ENCODE assay signal across 14 mouse cellular contexts in genomic region chr11:56751918-56752317, GRCm38 (mm10).
A peak's percentile ranks its signal among the peaks of the same experiment; 100 is the strongest.
DNase-seq lines count a peak whose midpoint lies in the region; ATAC-seq and TF ChIP-seq lines count a peak whose summit lies in the region.
"Had no signal": no experiment of that assay in that cellular context is flagged by ENCODE, and none has a peak within 500 bp of the region (broad histone marks: within the 10 kb centered on the region; RNA-seq: fewer than 3 reads in every experiment).

No protein-coding gene starts in this region.

- H3K27ac ChIP-seq in hindbrain, postnatal 0 days, result no peak overlapping the region
- H3K27ac ChIP-seq in hindbrain, embryonic 13.5 days, result no peak overlapping the region
- H3K27ac ChIP-seq in olfactory bulb, adult 2 months (ENCODE audit: insufficient read depth, low read depth, low read length), result peak overlapping the region; percentile 9
- H3K27ac ChIP-seq: limb, embryonic 15.5 days had no signal

- peak; percentile 1 for DNase-seq in adrenal gland, adult 2 months
- DNase-seq in adrenal gland, postnatal 4 days (ENCODE audit: low spot score in 2 of 2), result no peak
- peak; percentile 37 for DNase-seq in hindbrain, postnatal 0 days (ENCODE audit: low spot score)
- DNase-seq in heart, postnatal 10 days, result peak; percentile 25 to 47
- DNase-seq in thymus, postnatal 0 days (ENCODE audit: low spot score), result no peak
- no peak for DNase-seq in right cerebral cortex, postnatal 4 days
- DNase-seq: cerebellum, adult 2 months; forebrain, postnatal 0 days; thymus, postnatal 4 days had no signal

- intact Hi-C loops in heart, postnatal 10 days (cut with DNase I), result loop anchor here (2.0 kb wide), 1 partner anchor 109 kb away; no protein-coding TSS in a partner anchor

- no peaks in the 10 kb centered on the region for H3K36me3 ChIP-seq in hindbrain, postnatal 0 days (ENCODE audit: insufficient read depth, low read length)
- H3K36me3 ChIP-seq in hindbrain, embryonic 13.5 days, result no peaks in the 10 kb centered on the region
- H3K36me3 ChIP-seq: limb, embryonic 15.5 days had no signal

- TF ChIP-seq POLR2A in olfactory bulb, adult 2 months (IDR thresholded peaks at IDR 0.05; ENCODE audit: insufficient read depth, low read depth, low read length), result no peak

- WGBS in hindbrain, postnatal 0 days, result 45% methylated on average over 5 of the region's 5 CpGs
- 62% methylated on average over 5 of the region's 5 CpGs for WGBS in hindbrain, embryonic 13.5 days
- WGBS in olfactory bulb, adult 2 months, result 31% methylated on average over 5 of the region's 5 CpGs

- no peaks in the 10 kb centered on the region for H3K27me3 ChIP-seq in hindbrain, postnatal 0 days (ENCODE audit: insufficient read depth, low read length)
- no peaks in the 10 kb centered on the region for H3K27me3 ChIP-seq in hindbrain, embryonic 13.5 days
- H3K27me3 ChIP-seq: CH12.LX; limb, embryonic 15.5 days had no signal

- H3K4me3 ChIP-seq in hindbrain, postnatal 0 days (ENCODE audit: low read length), result no peak overlapping the region
- H3K4me3 ChIP-seq in hindbrain, embryonic 13.5 days, result no peak overlapping the region
- no peak overlapping the region for H3K4me3 ChIP-seq in olfactory bulb, adult 2 months (ENCODE audit: insufficient read depth, low read depth, low read length)
- H3K4me3 ChIP-seq: limb, embryonic 15.5 days had no signal

- no peak overlapping the region for H3K4me2 ChIP-seq in hindbrain, postnatal 0 days (ENCODE audit: low read depth, low read length)
- no peak overlapping the region for H3K4me2 ChIP-seq in hindbrain, embryonic 13.5 days
- H3K4me2 ChIP-seq: limb, embryonic 15.5 days had no signal

- no peak for ATAC-seq in hindbrain, postnatal 0 days
- no peak for ATAC-seq in hindbrain, embryonic 13.5 days (ENCODE audit: low FRiP score)
- ATAC-seq: forebrain, postnatal 0 days; inflammation-experienced regulatory T-cells, adult 6 months had no signal

- no peaks in the 10 kb centered on the region for H3K4me1 ChIP-seq in hindbrain, postnatal 0 days (ENCODE audit: insufficient read depth, low read length)
- H3K4me1 ChIP-seq in hindbrain, embryonic 13.5 days (replicated peaks), result peaks cover 16% of the 10 kb centered on the region
- H3K4me1 ChIP-seq in olfactory bulb, adult 2 months (ENCODE audit: control insufficient read depth, insufficient read depth, low read length), result peaks cover 14% of the 10 kb centered on the region
- H3K4me1 ChIP-seq: limb, embryonic 15.5 days had no signal

- TF ChIP-seq CTCF in hindbrain, postnatal 0 days (IDR thresholded peaks at IDR 0.05; ENCODE audit: low read depth), result no peak
- TF ChIP-seq CTCF in olfactory bulb, adult 2 months (IDR thresholded peaks at IDR 0.05; ENCODE audit: insufficient read depth, low read depth, low read length), result no peak

- no peaks in the 10 kb centered on the region for H3K9me3 ChIP-seq in hindbrain, postnatal 0 days (ENCODE audit: low read length)
- H3K9me3 ChIP-seq in hindbrain, embryonic 13.5 days, result no peaks in the 10 kb centered on the region
- H3K9me3 ChIP-seq: limb, embryonic 15.5 days had no signal

- H3K9ac ChIP-seq in hindbrain, postnatal 0 days (replicated peaks; ENCODE audit: low read length), result no peak overlapping the region
- no peak overlapping the region for H3K9ac ChIP-seq in hindbrain, embryonic 13.5 days
- H3K9ac ChIP-seq: forebrain, postnatal 0 days; limb, embryonic 15.5 days had no signal

Comparison
In these comparisons a context has a peak if more than half of its experiments do, and no peak if none do; other contexts are left out.
1. DNase-seq: peak in adrenal gland, adult 2 months (single experiment), hindbrain, postnatal 0 days (single experiment) and heart, postnatal 10 days (2 of 2); none in adrenal gland, postnatal 4 days (0 of 2), thymus, postnatal 0 days (single experiment) and right cerebral cortex, postnatal 4 days (single experiment).